In the genomic region with DNA sequence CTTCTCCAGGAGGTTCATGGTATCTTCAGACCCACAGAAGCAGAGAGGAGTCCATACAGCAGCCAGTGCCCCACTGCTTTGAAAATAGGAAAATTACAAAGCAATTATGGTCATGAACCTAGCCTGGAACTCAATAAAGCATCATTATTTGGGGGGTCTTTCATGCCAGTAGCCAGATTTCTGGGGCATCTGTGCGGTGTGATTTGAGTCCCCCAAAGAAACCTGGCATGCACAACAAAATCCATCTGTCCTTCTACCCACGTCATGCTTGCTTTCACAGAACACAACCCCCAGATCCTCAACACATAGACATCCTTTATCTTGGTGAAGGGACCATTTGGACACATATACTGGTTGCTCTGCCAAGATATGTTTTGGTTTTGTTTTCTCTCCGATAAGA, we compare ENCODE assay signal across 23 mouse cellular contexts.
A peak's percentile ranks its signal among the peaks of the same experiment; 100 is the strongest.
DNase-seq lines count a peak whose midpoint lies in the region; ATAC-seq and TF ChIP-seq lines count a peak whose summit lies in the region.
"Had no signal": no experiment of that assay in that cellular context is flagged by ENCODE, and none has a peak within 500 bp of the region (broad histone marks: within the 10 kb centered on the region; RNA-seq: fewer than 3 reads in every experiment).

No protein-coding gene starts in this region.

- no peak overlapping the region for H3K4me3 ChIP-seq in forebrain, embryonic 14.5 days (ENCODE audit: low read depth, low read length)
- H3K4me3 ChIP-seq in forebrain, embryonic 10.5 days = no peak overlapping the region
- H3K4me3 ChIP-seq in midbrain, embryonic 11.5 days (ENCODE audit: low read depth, low read length) = no peak overlapping the region
- no peak overlapping the region for H3K4me3 ChIP-seq in midbrain, embryonic 16.5 days (ENCODE audit: low read depth, low read length)
- H3K4me3 ChIP-seq in lung, postnatal 0 days (ENCODE audit: low read depth, low read length) = no peak overlapping the region
- H3K4me3 ChIP-seq: embryonic facial prominence, embryonic 15.5 days; heart, embryonic 15.5 days; limb, embryonic 12.5 days had no signal

- peaks cover 17% of the 10 kb centered on the region for H3K4me1 ChIP-seq in forebrain, embryonic 14.5 days (ENCODE audit: control insufficient read depth, insufficient read depth, low read length)
- H3K4me1 ChIP-seq in forebrain, embryonic 10.5 days = peaks cover 23% of the 10 kb centered on the region
- peaks cover 6% of the 10 kb centered on the region for H3K4me1 ChIP-seq in midbrain, embryonic 11.5 days (ENCODE audit: control insufficient read depth, insufficient read depth, low read length)
- peaks cover 11% of the 10 kb centered on the region for H3K4me1 ChIP-seq in midbrain, embryonic 16.5 days (ENCODE audit: control insufficient read depth, insufficient read depth, low read length)
- no peaks in the 10 kb centered on the region for H3K4me1 ChIP-seq in lung, postnatal 0 days (ENCODE audit: insufficient read depth, low read depth, low read length)
- H3K4me1 ChIP-seq: embryonic facial prominence, embryonic 15.5 days; heart, embryonic 15.5 days; limb, embryonic 12.5 days had no signal

- peak; percentile 10 for DNase-seq in forebrain, embryonic 14.5 days (ENCODE audit: low spot score)
- no peak for DNase-seq in forebrain, embryonic 10.5 days (ENCODE audit: extremely low spot score, low spot score)
- peak; percentile 86 for DNase-seq in midbrain, embryonic 11.5 days (ENCODE audit: low spot score, missing footprints)
- peak; percentile 42 to 46 for DNase-seq in layer of hippocampus, adult 8-10 months (ENCODE audit: low spot score in 2 of 2)
- DNase-seq in lung, postnatal 0 days (ENCODE audit: low spot score) = no peak
- DNase-seq in gastrocnemius, postnatal 10 days = no peak
- DNase-seq: adrenal gland, postnatal 10 days; cerebellum, adult 9-10 months; gastrocnemius, postnatal 36 days; heart, postnatal 36 days; kidney, adult 18-20 months; liver, postnatal 0 days; lung, postnatal 10 days; midbrain, embryonic 14.5 days; thymus, adult 2 months; thymus, postnatal 4 days had no signal

- H3K27ac ChIP-seq in forebrain, embryonic 14.5 days (ENCODE audit: low read depth, low read length) = no peak overlapping the region
- H3K27ac ChIP-seq in forebrain, embryonic 10.5 days = no peak overlapping the region
- H3K27ac ChIP-seq in midbrain, embryonic 11.5 days (ENCODE audit: low read depth, low read length) = no peak overlapping the region
- no peak overlapping the region for H3K27ac ChIP-seq in midbrain, embryonic 16.5 days (ENCODE audit: low read length)
- no peak overlapping the region for H3K27ac ChIP-seq in lung, postnatal 0 days (ENCODE audit: low read length)
- H3K27ac ChIP-seq: embryonic facial prominence, embryonic 15.5 days; heart, embryonic 15.5 days; kidney, postnatal 0 days; limb, embryonic 12.5 days; stomach, postnatal 0 days had no signal

- TF ChIP-seq EP300 in lung, postnatal 0 days (IDR thresholded peaks at IDR 0.05) = no peak

- H3K27me3 ChIP-seq in forebrain, embryonic 14.5 days (replicated peaks; ENCODE audit: control insufficient read depth, insufficient read depth, low read length) = no peaks in the 10 kb centered on the region
- peaks cover 69% of the 10 kb centered on the region for H3K27me3 ChIP-seq in forebrain, embryonic 10.5 days (ENCODE audit: poor library complexity, severe bottlenecking)
- peaks cover 29% of the 10 kb centered on the region for H3K27me3 ChIP-seq in midbrain, embryonic 11.5 days (ENCODE audit: control insufficient read depth, insufficient read depth, low read length)
- no peaks in the 10 kb centered on the region; the same call in 1 of the 2 replicates for H3K27me3 ChIP-seq in midbrain, embryonic 16.5 days (ENCODE audit: control insufficient read depth, insufficient read depth, low read depth, low read length)
- no peaks in the 10 kb centered on the region for H3K27me3 ChIP-seq in lung, postnatal 0 days (replicated peaks; ENCODE audit: insufficient read depth, low read length)
- H3K27me3 ChIP-seq: embryonic facial prominence, embryonic 15.5 days; heart, embryonic 15.5 days; limb, embryonic 12.5 days had no signal

- H3K36me3 ChIP-seq in forebrain, embryonic 14.5 days (ENCODE audit: control insufficient read depth, insufficient read depth, low read length) = no peaks in the 10 kb centered on the region
- H3K36me3 ChIP-seq in forebrain, embryonic 10.5 days (replicated peaks) = no peaks in the 10 kb centered on the region
- no peaks in the 10 kb centered on the region for H3K36me3 ChIP-seq in midbrain, embryonic 11.5 days (ENCODE audit: control insufficient read depth, insufficient read depth, low read length)
- no peaks in the 10 kb centered on the region for H3K36me3 ChIP-seq in midbrain, embryonic 16.5 days (ENCODE audit: control insufficient read depth, insufficient read depth, low read length)
- H3K36me3 ChIP-seq in lung, postnatal 0 days (ENCODE audit: insufficient read depth, low read length) = no peaks in the 10 kb centered on the region
- H3K36me3 ChIP-seq: embryonic facial prominence, embryonic 15.5 days; heart, embryonic 15.5 days; limb, embryonic 12.5 days had no signal

- ATAC-seq in forebrain, embryonic 14.5 days = peak; percentile 3; the same call in 1 of the 2 replicates
- no peak for ATAC-seq in midbrain, embryonic 11.5 days (ENCODE audit: low FRiP score)
- no peak for ATAC-seq in midbrain, embryonic 16.5 days
- no peak for ATAC-seq in lung, postnatal 0 days
- ATAC-seq: liver, postnatal 0 days had no signal

- no peak for TF ChIP-seq CTCF in lung, postnatal 0 days (IDR thresholded peaks at IDR 0.05)

- H3K4me2 ChIP-seq in forebrain, embryonic 14.5 days (ENCODE audit: low read length) = no peak overlapping the region
- no peak overlapping the region for H3K4me2 ChIP-seq in midbrain, embryonic 11.5 days
- no peak overlapping the region for H3K4me2 ChIP-seq in midbrain, embryonic 16.5 days (ENCODE audit: low read length)
- H3K4me2 ChIP-seq in lung, postnatal 0 days (replicated peaks; ENCODE audit: low read depth, low read length) = no peak overlapping the region
- H3K4me2 ChIP-seq: embryonic facial prominence, embryonic 15.5 days; heart, embryonic 15.5 days; limb, embryonic 12.5 days; liver, embryonic 11.5 days had no signal

- no peak overlapping the region for H3K9ac ChIP-seq in forebrain, embryonic 14.5 days (ENCODE audit: low read length)
- H3K9ac ChIP-seq in midbrain, embryonic 11.5 days (ENCODE audit: low read length) = no peak overlapping the region
- H3K9ac ChIP-seq in midbrain, embryonic 16.5 days (ENCODE audit: low read depth, low read length) = no peak overlapping the region
- H3K9ac ChIP-seq in lung, postnatal 0 days (replicated peaks; ENCODE audit: low read depth) = no peak overlapping the region
- H3K9ac ChIP-seq: embryonic facial prominence, embryonic 15.5 days; heart, embryonic 15.5 days; limb, embryonic 12.5 days; liver, postnatal 0 days had no signal

- H3K9me3 ChIP-seq in forebrain, embryonic 14.5 days (replicated peaks; ENCODE audit: control insufficient read depth, low read length) = no peaks in the 10 kb centered on the region
- H3K9me3 ChIP-seq in forebrain, embryonic 10.5 days = no peaks in the 10 kb centered on the region
- H3K9me3 ChIP-seq in midbrain, embryonic 11.5 days (ENCODE audit: control insufficient read depth, low read length) = no peaks in the 10 kb centered on the region
- no peaks in the 10 kb centered on the region for H3K9me3 ChIP-seq in midbrain, embryonic 16.5 days (replicated peaks; ENCODE audit: control insufficient read depth, low read length, poor library complexity, severe bottlenecking)
- H3K9me3 ChIP-seq in lung, postnatal 0 days (ENCODE audit: low read length) = no peaks in the 10 kb centered on the region
- H3K9me3 ChIP-seq: embryonic facial prominence, embryonic 15.5 days; heart, embryonic 15.5 days; limb, embryonic 12.5 days had no signal

- WGBS in forebrain, embryonic 14.5 days = 52% methylated on average over 3 of the region's 3 CpGs
- 76% methylated on average over 3 of the region's 3 CpGs for WGBS in forebrain, embryonic 10.5 days
- 62% methylated on average over 3 of the region's 3 CpGs for WGBS in midbrain, embryonic 11.5 days
- 49% methylated on average over 3 of the region's 3 CpGs for WGBS in midbrain, embryonic 16.5 days
- WGBS in lung, postnatal 0 days = 80% methylated on average over 3 of the region's 3 CpGs

Comparison
In these comparisons a context has a peak if more than half of its experiments do, and no peak if none do; other contexts are left out.
1. DNase-seq: peak in forebrain, embryonic 14.5 days (single experiment), midbrain, embryonic 11.5 days (single experiment) and layer of hippocampus, adult 8-10 months (2 of 2); none in forebrain, embryonic 10.5 days (single experiment), lung, postnatal 0 days (single experiment) and gastrocnemius, postnatal 10 days (single experiment).